8 mouse cellular contexts compared by ENCODE assay signal in genomic region chr11:84943948-84944347, GRCm38 (mm10). TPM values are rescaled to one million over a fixed set of nuclear protein-coding genes. Genes with fewer than 3 reads are reported as not detected.
DNase-seq lines count a peak whose midpoint lies in the region; ATAC-seq and TF ChIP-seq lines count a peak whose summit lies in the region.
"Had no signal": no experiment of that assay in that cellular context is flagged by ENCODE, and none has a peak within 500 bp of the region (broad histone marks: within the 10 kb centered on the region; RNA-seq: fewer than 3 reads in every experiment).

No protein-coding gene starts in this region.

- TF ChIP-seq CTCF in Patski (IDR thresholded peaks at IDR 0.05), result no peak
- TF ChIP-seq CTCF in testis, adult 2 months (IDR thresholded peaks at IDR 0.05; ENCODE audit: control insufficient read depth, insufficient read depth, insufficient replicate concordance, low read depth, low read length), result no peak

- ATAC-seq in Patski, result peak; percentile 57

- DNase-seq in Patski (ENCODE audit: low read depth, low spot score), result no peak
- peak; percentile 93 for DNase-seq in embryo, embryonic 10 days (ENCODE audit: low spot score)
- peak; percentile 65 to 79 for DNase-seq in heart, postnatal 14 days
- peak; percentile 93 for DNase-seq in kidney, postnatal 4 days
- peak; percentile 77 for DNase-seq in midbrain, embryonic 10.5 days (ENCODE audit: low spot score)
- no peak for DNase-seq in cerebellum, adult 11 months

- no peaks in the 10 kb centered on the region for H3K9me3 ChIP-seq in midbrain, embryonic 10.5 days (replicated peaks)

- POLR2A ChIA-PET in Patski (lab: Charles Lee), result no interaction called here

- in situ Hi-C loops in Patski (cut with MboI; ENCODE audit: low pct_unique_long_range_greater_than_20kb), result no loop called here

- CTCF ChIA-PET in Patski (lab: Charles Lee), result interaction anchor here (1.0 kb wide), 1 partner anchor 25 kb away, joined by 3 read pairs; no protein-coding TSS in a partner anchor

- H3K27ac ChIP-seq in midbrain, embryonic 10.5 days (replicated peaks), result peak overlapping the region; percentile 75
- no peak overlapping the region for H3K27ac ChIP-seq in testis, adult 2 months (ENCODE audit: control insufficient read depth, insufficient read depth, low read depth, low read length)

- H3K4me1 ChIP-seq in midbrain, embryonic 10.5 days, result peaks cover 51% of the 10 kb centered on the region
- peaks cover 14% of the 10 kb centered on the region for H3K4me1 ChIP-seq in testis, adult 2 months (ENCODE audit: control insufficient read depth, insufficient read depth, low read length)

- intact Hi-C loops in heart, postnatal 14 days (cut with DNase I), result loop anchor here (5.0 kb wide), 1 partner anchor 33 kb away; no protein-coding TSS in a partner anchor

- TF ChIP-seq POLR2A in testis, adult 2 months (IDR thresholded peaks at IDR 0.05; ENCODE audit: control insufficient read depth, low read depth, low read length), result no peak

- H3K27me3 ChIP-seq in Patski, result peaks cover 48% of the 10 kb centered on the region
- H3K27me3 ChIP-seq in midbrain, embryonic 10.5 days (ENCODE audit: low read depth, poor library complexity, severe bottlenecking), result peaks cover 22% of the 10 kb centered on the region; the same call in 1 of the 2 replicates
- H3K27me3 ChIP-seq in testis, adult 2 months (ENCODE audit: control insufficient read depth, insufficient read depth, low read length), result no peaks in the 10 kb centered on the region

- WGBS in midbrain, embryonic 10.5 days, result under 1% methylated on average over 15 of the region's 15 CpGs

- H3K36me3 ChIP-seq in midbrain, embryonic 10.5 days, result no peaks in the 10 kb centered on the region
- H3K36me3 ChIP-seq in testis, adult 2 months (ENCODE audit: control insufficient read depth, insufficient read depth, low read length), result no peaks in the 10 kb centered on the region

- H3K4me3 ChIP-seq in midbrain, embryonic 10.5 days, result peak overlapping the region; percentile 42
- H3K4me3 ChIP-seq in testis, adult 2 months (ENCODE audit: control insufficient read depth, low read depth, low read length), result peak overlapping the region; percentile 83

RNA-seq across cellular contexts. Expression of gene Car4, which starts 13.6 kb away (rescaled TPM):
- polyA plus RNA-seq in Patski (2021), result not detected
- 10 to 100 TPM; 63.6 to 82.3 TPM for total RNA-seq in heart, postnatal 14 days (2021)
- 9.3 and 16.8 TPM in 2 replicates for polyA plus RNA-seq in midbrain, embryonic 10.5 days (2016; fragmentation: Nextera tagmentation; extraction: Ambion mirVana)
- 2.4 and 4.0 TPM in 2 replicates for polyA plus RNA-seq in testis, adult 2 months (2012; rRNA removed)
- total RNA-seq: liver, adult 2 months had no signal

RNA-seq across cellular contexts. Expression of gene Znhit3, which starts 27.8 kb away (rescaled TPM):
- polyA plus RNA-seq in Patski (2021), result 18.7 TPM
- total RNA-seq in heart, postnatal 14 days (2021), result 1 to 10 TPM; 8.5 to 8.6 TPM
- 80.5 and 91.7 TPM in 2 replicates for polyA plus RNA-seq in midbrain, embryonic 10.5 days (2016; fragmentation: Nextera tagmentation; extraction: Ambion mirVana)
- 44.6 and 45.3 TPM in 2 replicates for polyA plus RNA-seq in testis, adult 2 months (2012; rRNA removed)

Comparison
In these comparisons a context has a peak if more than half of its experiments do, and no peak if none do; other contexts are left out.
1. DNase-seq: peak in embryo, embryonic 10 days (single experiment), heart, postnatal 14 days (2 of 2), kidney, postnatal 4 days (2 of 2) and midbrain, embryonic 10.5 days (single experiment); none in Patski (single experiment) and cerebellum, adult 11 months (single experiment).